Mouse (Mus musculus) CD8-positive naive resting alpha-beta T cell, adult 2 months (primary cell): Measurements from ENCODE around the gene Pdzk1.

Source experiments
- DNase-seq, 2 experiments: peaks; one replicate each; pipeline ENCODE4 v3.0.0; 2022; ENCODE audit warnings: low read depth in 2 of 2, low spot score in 2 of 2

Pdzk1 gene

DNA sequence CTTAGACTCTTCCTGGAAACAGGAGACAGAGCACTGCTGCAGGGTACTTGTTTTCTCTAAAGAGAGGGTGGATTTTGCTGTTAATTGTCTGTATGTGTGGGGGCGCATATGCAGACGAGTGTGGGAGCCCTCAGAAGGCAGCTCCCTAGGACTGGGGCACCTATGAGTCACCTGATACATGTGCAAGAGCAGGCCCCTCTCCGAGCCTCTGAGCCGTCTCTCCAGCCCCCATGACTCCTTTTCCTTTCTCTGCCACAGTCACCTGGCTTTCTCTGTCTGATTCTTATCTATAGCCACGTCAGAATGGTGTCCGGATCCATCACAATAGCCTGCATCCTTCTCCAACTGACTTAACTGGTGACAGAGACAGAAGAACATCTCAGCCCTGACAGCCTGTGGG is 52.5 kb downstream of the Pdzk1 start:
- no peak for DNase-seq

DNA sequence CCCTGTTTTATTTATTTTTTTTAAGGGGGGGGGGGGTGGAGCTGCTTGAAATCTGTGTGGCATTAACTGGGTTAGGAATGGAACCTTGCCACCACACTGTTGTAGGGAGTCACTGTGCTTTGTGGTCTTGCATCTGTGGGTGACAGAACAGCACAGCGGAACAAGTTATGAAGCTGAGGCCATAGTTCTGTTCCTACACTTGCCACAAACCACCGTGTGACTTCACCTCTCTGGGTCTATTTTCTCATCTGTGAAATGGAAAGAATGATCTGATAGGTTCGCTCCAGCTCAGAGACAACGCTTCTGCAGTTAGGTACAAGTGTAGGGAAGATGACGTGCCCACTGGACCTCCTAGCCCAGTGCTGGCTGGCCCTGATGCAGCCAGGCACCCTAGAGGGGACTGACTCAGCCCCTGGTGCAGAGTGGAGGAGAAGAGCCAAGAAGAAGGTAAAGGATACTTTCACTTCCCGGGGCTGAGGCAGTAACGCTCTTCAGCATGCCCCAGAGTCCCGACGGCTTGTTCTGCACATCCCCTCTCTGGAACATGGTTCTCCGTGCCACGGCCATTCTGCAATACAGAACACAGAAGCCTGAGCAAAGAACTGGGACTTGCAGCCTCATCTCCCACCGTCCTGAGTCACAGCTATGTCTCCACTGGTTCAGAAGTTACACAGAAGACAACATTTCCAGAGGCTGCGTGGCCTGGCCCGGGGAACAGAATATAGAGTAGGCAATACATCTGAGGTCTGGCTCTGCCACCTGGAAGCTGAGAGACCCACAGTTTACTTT is 53.2 kb downstream of the Pdzk1 start:
- no peak for DNase-seq

DNA sequence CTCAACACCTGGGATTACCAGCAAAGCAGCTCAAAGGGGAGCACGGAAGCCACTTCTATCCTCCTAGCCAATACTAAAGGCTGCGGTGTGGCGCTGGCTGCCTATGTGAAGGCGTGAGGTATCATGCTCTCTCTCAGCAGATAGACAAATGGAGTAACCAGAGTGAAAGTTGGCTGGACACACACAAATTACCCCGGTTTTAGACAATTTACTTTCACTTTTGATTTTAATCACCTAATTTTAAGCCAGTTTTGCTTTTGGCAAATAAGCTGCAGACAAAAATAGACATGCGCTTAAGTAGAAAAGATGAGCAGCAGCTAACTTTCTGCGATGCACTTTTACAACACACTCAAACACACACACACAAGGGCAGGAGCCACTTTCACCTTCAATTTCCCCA is 54.6 kb downstream of the Pdzk1 start:
- no peak for DNase-seq

- DNase-seq = no peak
Measured at GRCm38 (mm10) chr3:96902336-96902999, 73.4 kb downstream of the Pdzk1 start.

GRCm38 (mm10) chr3:96904393-96904792 is 75.3 kb downstream of the Pdzk1 start, which contains the start of gene Gja5:
TSS of gene Gja5 (plus strand) at chr3:96904693.
- no peak for DNase-seq

GRCm38 (mm10) chr3:96904851-96905541 is 75.9 kb downstream of the Pdzk1 start, which contains the start of gene Gpr89:
TSS of gene Gpr89 (minus strand) at chr3:96905346.
- DNase-seq = peak; percentile 90 to 94

- no peak for DNase-seq
Measured at GRCm38 (mm10) chr3:96905592-96905991, 76.5 kb downstream of the Pdzk1 start.
